Mouse (Mus musculus) embryonic facial prominence, embryonic 11.5 days (tissue): Measurements from ENCODE around the gene Sez6l2. TPM values are rescaled to one million over a fixed set of nuclear protein-coding genes. Genes with fewer than 3 reads are reported as not detected.

ENCODE experiments used
- ATAC-seq: fragments of 200-750 bp; cut with Nextera tagmentation; replicated peaks from 2 replicates; pipeline ENCODE4 v1.8.0; 2017; ENCODE audit warnings: low read depth; ENCODE audit not compliant: insufficient number of reproducible peaks, low FRiP score, low TSS enrichment
- DNase-seq: peaks from one replicate; pipeline ENCODE4 v3.0.0-alpha.2; 2015; ENCODE audit warnings: low spot score
- H3K27ac ChIP-seq: fragments of 300-500 bp; sonication (generic); replicated peaks from 2 replicates; pipeline ENCODE4 v1.5.1; 2014; ENCODE audit warnings: mild to moderate bottlenecking, low read depth, low read length, control low read depth
- H3K27me3 ChIP-seq: fragments of 300-500 bp; sonication (generic); 2 replicates; pipeline ENCODE4 v1.6.1; 2014; ENCODE audit warnings: mild to moderate bottlenecking, low read length, moderate library complexity, mixed read lengths; ENCODE audit not compliant: control insufficient read depth, insufficient read depth
- H3K36me3 ChIP-seq: fragments of 300-500 bp; sonication (generic); replicated peaks from 2 replicates; pipeline ENCODE4 v1.6.1; 2014; ENCODE audit warnings: low read depth, mild to moderate bottlenecking, low read length, moderate library complexity, mixed read lengths; ENCODE audit not compliant: control insufficient read depth, insufficient read depth
- H3K4me1 ChIP-seq: fragments of 300-500 bp; sonication (generic); 2 replicates; pipeline ENCODE4 v1.6.1; 2014; ENCODE audit warnings: low read length, mixed read lengths; ENCODE audit not compliant: control insufficient read depth, insufficient read depth
- H3K4me2 ChIP-seq: fragments of 300-500 bp; sonication (generic); 2 replicates; pipeline ENCODE4 v1.6.1; 2014; ENCODE audit warnings: low read depth, mild to moderate bottlenecking, control low read depth, low read length, moderate library complexity
- H3K4me3 ChIP-seq: fragments of 300-500 bp; sonication (generic); 2 replicates; pipeline ENCODE4 v1.5.1; 2014; ENCODE audit warnings: low read depth, low read length, control low read depth
- H3K9ac ChIP-seq: fragments of 300-500 bp; sonication (generic); replicated peaks from 2 replicates; pipeline ENCODE4 v1.6.1; 2014; ENCODE audit warnings: mild to moderate bottlenecking, control low read depth, low read length
- H3K9me3 ChIP-seq: fragments of 300-500 bp; sonication (generic); replicated peaks from 2 replicates; pipeline ENCODE4 v1.6.1; 2016; ENCODE audit warnings: mild to moderate bottlenecking, low read length, inconsistent platforms, mixed read lengths; ENCODE audit not compliant: control insufficient read depth
- WGBS: fragments of 180-500 bp; shearing (Covaris S2); extraction: QIAGEN DNeasy Blood & Tissue Kit; methylation state at CpG from one replicate; pipeline ENCODE4 v1.1.7; 2014; 5-methylcytosine and 5-hydroxymethylcytosine counted together
- polyA plus RNA-seq: library from polyadenylated mRNA; unstranded; fragments of >200 nt; fragmentation: Nextera tagmentation; extraction: Ambion mirVana; gene quantifications from 2 replicates; pipeline ENCODE4 v1.2.1, GENCODE M21; 2014

Gene Sez6l2
- polyA plus RNA-seq, 1 experiment from 2014 or later: 1.2 TPM

DNA sequence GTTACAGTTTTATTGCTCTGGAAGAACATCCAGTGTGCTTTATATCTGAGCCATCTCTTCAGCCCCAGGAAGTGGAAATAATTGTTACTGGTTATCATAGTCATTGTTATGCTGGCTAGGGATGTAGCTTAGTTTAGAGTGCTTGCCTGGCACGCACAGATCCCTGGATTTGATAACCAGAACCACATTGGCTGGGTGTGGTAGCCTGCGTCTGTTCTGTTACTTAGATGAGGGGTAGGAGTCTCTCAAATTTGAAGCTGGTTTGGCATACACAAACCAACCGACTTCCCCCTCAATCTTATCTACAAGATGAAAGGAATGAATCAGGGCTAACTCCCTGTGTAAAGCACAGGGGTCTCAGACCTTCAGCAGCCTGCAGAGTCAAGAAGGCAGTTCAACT, 24.1 kb upstream of the Sez6l2 start:
- Histone ChIP-seq H3K4me2 (no peak overlapping the region), H3K36me3 (no peaks in the 10 kb centered on the region), H3K9me3 (no peaks in the 10 kb centered on the region), H3K27ac (no peak overlapping the region), H3K27me3 (no peaks in the 10 kb centered on the region), H3K4me3 (no peak overlapping the region), H3K9ac (no peak overlapping the region), H3K4me1 (no peaks in the 10 kb centered on the region)
- ATAC-seq (no peak), DNase-seq (no peak)
- whole genome bisulfite sequencing: 30% methylated on average over 3 of the region's 3 CpGs

DNA sequence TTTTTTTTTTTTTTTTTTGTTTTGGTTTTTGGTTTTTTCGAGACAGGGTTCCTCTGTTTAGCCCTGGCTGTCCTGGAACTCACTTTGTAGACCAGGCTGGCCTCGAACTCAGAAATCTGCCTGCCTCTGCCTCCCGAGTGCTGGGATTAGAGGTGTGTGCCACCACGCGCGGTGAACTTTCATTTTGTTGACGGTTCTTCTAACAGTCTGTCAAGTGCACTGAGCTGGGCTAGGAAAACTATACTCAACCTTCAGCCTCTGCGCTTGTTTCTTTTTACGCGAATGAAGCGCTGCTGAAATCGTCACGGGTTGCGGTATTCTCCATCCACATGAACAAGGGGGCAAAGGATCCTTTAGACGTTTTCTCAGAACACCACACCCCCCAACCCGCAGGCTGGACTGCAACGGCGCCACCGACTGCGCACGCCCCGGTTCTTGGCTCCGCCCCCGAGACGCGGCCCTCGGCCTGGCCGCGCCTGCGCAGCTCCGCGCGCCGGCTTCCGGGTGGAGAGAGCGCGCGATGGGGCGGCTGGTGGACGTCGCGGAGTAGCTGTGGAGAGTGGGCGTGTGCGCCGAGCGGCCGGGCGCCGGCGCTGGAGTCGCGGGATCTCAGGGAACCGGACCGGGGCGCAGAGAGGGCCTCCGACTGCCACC, 21.9 kb upstream of the Sez6l2 start, which contains the start of gene Kctd13:
Gene Kctd13, plus strand, starts transcription at position 496 of the 654 bp plus-strand sequence.
- DNase-seq: peak; percentile 93
- H3K4me1 ChIP-seq: no peaks in the 10 kb centered on the region
- H3K27ac ChIP-seq: no peak within 1 kb of the TSS
- peak within 1 kb of the TSS; percentile 79 for H3K9ac ChIP-seq
- H3K27me3 ChIP-seq: no peaks in the 10 kb centered on the region
- H3K4me2 ChIP-seq: peak within 1 kb of the TSS; percentile 88
- H3K36me3 ChIP-seq: no peaks in the 10 kb centered on the region
- ATAC-seq: peak; percentile 91
- no peaks in the 10 kb centered on the region for H3K9me3 ChIP-seq
- 4% methylated on average over 56 of the region's 56 CpGs for WGBS
- peak within 1 kb of the TSS; percentile 83 for H3K4me3 ChIP-seq

DNA sequence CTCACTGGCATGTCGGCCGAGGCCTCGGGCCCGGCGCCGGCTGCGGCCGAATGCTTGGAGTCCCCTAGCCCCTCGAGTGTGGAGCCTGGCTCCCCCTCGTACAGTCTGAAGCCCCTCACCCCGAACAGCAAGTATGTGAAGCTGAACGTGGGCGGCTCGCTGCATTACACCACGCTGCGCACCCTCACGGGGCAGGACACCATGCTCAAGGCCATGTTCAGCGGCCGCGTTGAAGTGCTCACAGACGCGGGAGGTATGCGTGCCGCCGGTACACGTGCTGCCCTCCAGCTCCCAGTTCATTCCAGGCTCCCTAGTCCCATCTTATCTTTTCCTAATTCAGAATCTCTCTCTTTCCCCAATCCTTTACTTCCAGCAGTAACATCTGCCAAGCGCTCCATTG, 21.3 kb upstream of the Sez6l2 start:
- H3K4me3 ChIP-seq: peak overlapping the region; percentile 83
- DNase-seq: no peak
- ATAC-seq: peak; percentile 80
- WGBS: under 1% methylated on average over 27 of the region's 27 CpGs
- H3K36me3 ChIP-seq: no peaks in the 10 kb centered on the region
- no peak overlapping the region for H3K27ac ChIP-seq
- H3K9ac ChIP-seq: peak overlapping the region; percentile 79
- no peaks in the 10 kb centered on the region for H3K27me3 ChIP-seq
- peak overlapping the region; percentile 88 for H3K4me2 ChIP-seq
- H3K9me3 ChIP-seq: no peaks in the 10 kb centered on the region
- no peaks in the 10 kb centered on the region for H3K4me1 ChIP-seq

DNA sequence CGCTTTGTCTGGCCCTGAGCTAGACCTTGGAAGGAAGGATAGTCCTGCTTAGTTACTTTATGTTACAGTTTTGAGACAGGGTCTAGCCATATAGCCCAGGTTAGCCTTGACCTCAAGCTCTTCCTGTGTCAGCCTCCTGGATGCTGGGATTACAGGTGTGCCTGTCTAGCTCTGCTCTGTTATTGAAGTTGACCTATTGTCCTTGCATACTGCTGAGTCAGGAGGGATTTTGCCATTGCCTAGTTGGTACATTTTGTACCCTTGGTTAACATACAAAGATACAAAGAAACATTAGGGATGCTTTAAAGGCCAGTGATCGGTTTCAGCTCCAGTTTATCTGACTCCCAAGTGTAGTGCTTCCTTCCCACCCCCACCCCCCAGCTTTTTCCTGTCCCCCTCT, 17.7 kb upstream of the Sez6l2 start:
- Histone ChIP-seq H3K27me3 (no peaks in the 10 kb centered on the region), H3K36me3 (no peaks in the 10 kb centered on the region; the same call in 1 of the 2 replicates), H3K4me2 (no peak overlapping the region), H3K9ac (no peak overlapping the region), H3K4me3 (no peak overlapping the region), H3K27ac (no peak overlapping the region), H3K4me1 (no peaks in the 10 kb centered on the region), H3K9me3 (no peaks in the 10 kb centered on the region)
- no peak for ATAC-seq
- no peak for DNase-seq
- 92% methylated on average over 2 of the region's 2 CpGs for WGBS

DNA sequence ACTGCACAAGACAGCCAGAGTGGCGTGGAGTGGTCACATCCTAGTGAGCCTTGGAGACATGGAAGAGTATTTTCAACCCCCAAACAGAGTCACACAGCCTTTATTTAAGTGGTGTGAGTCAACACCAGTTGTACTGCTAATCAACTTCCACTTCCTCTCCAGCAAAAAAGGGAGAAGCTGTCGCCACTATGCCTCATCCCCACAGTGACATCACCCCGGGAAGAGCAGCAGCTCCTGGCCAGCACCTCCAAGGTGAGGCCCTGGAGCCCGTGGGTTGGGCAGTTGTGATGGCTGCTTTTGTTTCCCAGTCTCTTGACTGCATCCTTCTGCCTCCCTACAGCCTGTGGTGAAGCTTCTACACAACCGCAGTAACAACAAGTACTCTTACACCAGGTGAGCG, 9.2 kb upstream of the Sez6l2 start:
- no peaks in the 10 kb centered on the region for H3K4me1 ChIP-seq
- H3K36me3 ChIP-seq: peaks cover 2% of the 10 kb centered on the region; the same call in 1 of the 2 replicates
- H3K4me2 ChIP-seq: no peak overlapping the region
- no peak overlapping the region for H3K27ac ChIP-seq
- H3K9ac ChIP-seq: no peak overlapping the region
- no peak for ATAC-seq
- H3K9me3 ChIP-seq: no peaks in the 10 kb centered on the region
- no peak for DNase-seq
- WGBS: 45% methylated on average over 6 of the region's 6 CpGs
- no peak overlapping the region for H3K4me3 ChIP-seq
- H3K27me3 ChIP-seq: no peaks in the 10 kb centered on the region

DNA sequence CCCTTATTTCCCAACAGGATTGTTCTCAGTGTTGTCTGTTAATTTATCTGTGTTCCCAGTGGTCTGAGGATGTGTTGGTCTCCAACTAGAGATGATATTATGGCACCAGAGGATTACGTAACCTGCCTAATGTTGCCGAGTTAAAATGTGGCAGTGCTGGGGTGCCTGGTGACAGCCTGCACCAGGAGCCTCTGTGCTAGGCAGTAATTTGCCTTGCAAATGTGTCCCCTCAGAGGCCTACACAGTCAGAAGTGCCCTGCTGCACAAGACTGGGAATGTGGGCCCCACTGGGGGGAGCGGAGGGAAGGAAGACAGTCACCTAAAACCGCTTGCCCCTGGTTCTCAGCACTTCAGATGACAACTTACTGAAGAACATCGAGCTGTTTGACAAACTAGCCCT, 8.6 kb upstream of the Sez6l2 start:
- Histone ChIP-seq H3K4me2 (no peak overlapping the region), H3K4me1 (no peaks in the 10 kb centered on the region), H3K36me3 (peaks cover 2% of the 10 kb centered on the region; the same call in 1 of the 2 replicates), H3K4me3 (no peak overlapping the region), H3K9ac (no peak overlapping the region), H3K27me3 (no peaks in the 10 kb centered on the region), H3K9me3 (no peaks in the 10 kb centered on the region), H3K27ac (no peak overlapping the region)
- ATAC-seq (no peak), DNase-seq (no peak)
- WGBS: 81% methylated on average over 5 of the region's 5 CpGs

DNA sequence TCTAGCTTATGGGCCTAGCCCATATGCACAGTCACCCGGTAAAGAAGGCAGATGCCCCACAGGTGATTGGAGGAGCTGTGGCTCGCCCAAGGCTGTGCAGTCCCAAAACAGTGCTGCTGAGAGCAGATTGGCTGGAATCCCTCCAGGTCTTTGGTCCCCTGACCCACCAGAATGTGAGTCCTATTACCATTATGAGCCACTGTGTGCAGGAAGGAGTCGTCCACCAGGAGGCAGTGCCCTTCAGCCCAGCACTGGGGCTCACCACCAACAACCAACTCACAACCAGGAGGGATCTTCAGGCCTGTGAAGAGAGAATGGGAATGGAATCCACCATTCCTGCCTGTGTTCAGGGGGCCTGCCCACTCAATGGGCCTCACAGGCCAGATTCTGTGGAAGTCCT, 3.8 kb upstream of the Sez6l2 start:
- no peak overlapping the region for H3K9ac ChIP-seq
- peak; percentile 43 for DNase-seq
- no peak overlapping the region for H3K27ac ChIP-seq
- 40% methylated on average over 3 of the region's 3 CpGs for WGBS
- H3K27me3 ChIP-seq: peaks cover 7% of the 10 kb centered on the region
- no peak overlapping the region for H3K4me3 ChIP-seq
- no peak overlapping the region for H3K4me2 ChIP-seq
- H3K4me1 ChIP-seq: 0 out of 2 replicates have a peak, but pooled peaks cover 2% of the 10 kb centered on the region
- H3K9me3 ChIP-seq: no peaks in the 10 kb centered on the region
- no peak for ATAC-seq
- no peaks in the 10 kb centered on the region for H3K36me3 ChIP-seq

DNA sequence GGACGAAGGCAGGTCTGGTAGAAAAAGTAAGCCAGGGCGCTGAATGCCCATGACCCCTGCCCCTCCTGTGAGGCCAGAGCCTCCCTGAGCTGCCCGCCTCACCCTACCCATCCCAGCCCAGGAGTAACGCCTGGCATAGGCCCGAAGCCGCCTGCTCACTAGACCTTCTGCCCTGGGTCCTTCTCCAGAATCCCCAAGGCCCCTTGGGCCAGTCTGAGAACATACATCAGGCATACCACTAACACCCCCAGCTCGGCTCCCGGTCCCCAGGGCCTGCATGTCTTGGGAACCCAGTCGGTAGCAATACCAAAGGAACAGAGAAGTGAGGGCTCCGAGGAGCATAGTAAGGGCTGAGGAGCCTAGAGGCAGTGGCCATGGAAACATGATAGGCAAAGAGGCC, 1.7 kb upstream of the Sez6l2 start:
- Histone ChIP-seq H3K4me3 (no peak overlapping the region), H3K4me1 (peaks cover 2% of the 10 kb centered on the region; the same call in 1 of the 2 replicates), H3K9me3 (no peaks in the 10 kb centered on the region), H3K4me2 (no peak overlapping the region), H3K9ac (no peak overlapping the region), H3K27me3 (peaks cover 13% of the 10 kb centered on the region), H3K36me3 (no peaks in the 10 kb centered on the region), H3K27ac (no peak overlapping the region)
- 79% methylated on average over 10 of the region's 10 CpGs for WGBS
- ATAC-seq (no peak), DNase-seq (no peak)
